Mouse (Mus musculus) myocyte (in vitro differentiated cells): ENCODE data around the gene Necab3. TPM values are rescaled to one million over a fixed set of nuclear protein-coding genes. Genes with fewer than 3 reads are reported as not detected.

ENCODE experiments used
- H3K27me3 ChIP-seq: one replicate; pipeline ENCODE4 v1.6.1; 2011; ENCODE audit not compliant: control insufficient read depth, insufficient read depth, insufficient read length
- H3K36me3 ChIP-seq: one replicate; pipeline ENCODE4 v1.6.1; 2011; ENCODE audit not compliant: control insufficient read depth, insufficient read depth
- H3K4me2 ChIP-seq: one replicate; pipeline ENCODE4 v1.6.1; 2011; ENCODE audit warnings: low read depth, control low read depth
- H3K4me3 ChIP-seq: one replicate; pipeline ENCODE4 v1.5.1; 2011; ENCODE audit warnings: mild to moderate bottlenecking, control low read depth, moderate library complexity
- H3K79me2 ChIP-seq: one replicate; pipeline ENCODE4 v1.6.1; 2011; ENCODE audit not compliant: control insufficient read depth, insufficient read depth
- H3ac ChIP-seq: one replicate; pipeline ENCODE4 v1.6.1; 2011; ENCODE audit not compliant: control insufficient read depth, insufficient read length
- CEBPB ChIP-seq: IDR thresholded peaks from 2 replicates; pipeline ENCODE4 v1.6.1; 2011; ENCODE audit warnings: mild to moderate bottlenecking, moderate library complexity; ENCODE audit not compliant: poor library complexity, insufficient read depth, severe bottlenecking
- E2F4 ChIP-seq: IDR thresholded peaks from one replicate; pipeline ENCODE4 v1.6.1; 2011; ENCODE audit warnings: mild to moderate bottlenecking, control low read depth, moderate library complexity; ENCODE audit not compliant: insufficient read depth
- MAX ChIP-seq: IDR thresholded peaks from one replicate; pipeline ENCODE4 v1.6.1; 2011; ENCODE audit warnings: low read depth, mild to moderate bottlenecking, control low read depth
- MYOD1 ChIP-seq, 3 experiments: IDR thresholded peaks; one replicate each; pipeline ENCODE4 v1.6.1; 2011; ENCODE audit warnings: control low read depth in 2 of 3, low read depth in 2 of 3, mild to moderate bottlenecking in 2 of 3, moderate library complexity in 1 of 3; ENCODE audit not compliant: insufficient read length in 2 of 3, control insufficient read depth in 1 of 3
- MYOG ChIP-seq, 3 experiments: IDR thresholded peaks; one replicate each; pipeline ENCODE4 v1.6.1; 2011; ENCODE audit warnings: control low read depth in 2 of 3, low read depth in 2 of 3, mild to moderate bottlenecking in 2 of 3; ENCODE audit not compliant: insufficient read length in 2 of 3, control insufficient read depth in 1 of 3, insufficient read depth in 1 of 3
- POLR2A ChIP-seq: IDR thresholded peaks from one replicate; pipeline ENCODE4 v1.6.1; 2011; ENCODE audit warnings: low read depth, mild to moderate bottlenecking, control low read depth, moderate library complexity; ENCODE audit not compliant: insufficient read length
- POLR2AphosphoS2 ChIP-seq: IDR thresholded peaks from one replicate; pipeline ENCODE4 v1.6.1; 2011; ENCODE audit warnings: low read depth, control low read depth; ENCODE audit not compliant: insufficient read length
- REST ChIP-seq: IDR thresholded peaks from one replicate; pipeline ENCODE4 v1.6.1; 2011; ENCODE audit warnings: mild to moderate bottlenecking, control low read depth, moderate library complexity; ENCODE audit not compliant: insufficient read depth, insufficient read length
- SRF ChIP-seq: IDR thresholded peaks from one replicate; pipeline ENCODE4 v1.6.1; 2011; ENCODE audit warnings: low read depth; ENCODE audit not compliant: control insufficient read depth, insufficient read length
- TCF12 ChIP-seq: IDR thresholded peaks from one replicate; pipeline ENCODE4 v1.6.1; 2011; ENCODE audit warnings: mild to moderate bottlenecking, control low read depth; ENCODE audit not compliant: poor library complexity, insufficient read depth, severe bottlenecking
- TCF3 ChIP-seq: IDR thresholded peaks from one replicate; pipeline ENCODE4 v1.6.1; 2011; ENCODE audit warnings: low read depth, control low read depth; ENCODE audit not compliant: insufficient read length
- USF1 ChIP-seq: IDR thresholded peaks from one replicate; pipeline ENCODE4 v1.6.1; 2011; ENCODE audit warnings: low read depth, mild to moderate bottlenecking, control low read depth, moderate library complexity
- polyA plus RNA-seq: library from polyadenylated mRNA; unstranded; fragments of >200 nt; fragmentation: generic; extraction: Trizol; gene quantifications from one replicate; pipeline ENCODE4 v1.2.1, GENCODE M21; 2012; ENCODE audit warnings: missing spikeins

Gene Necab3
- 0.12 TPM for polyA plus RNA-seq

DNA sequence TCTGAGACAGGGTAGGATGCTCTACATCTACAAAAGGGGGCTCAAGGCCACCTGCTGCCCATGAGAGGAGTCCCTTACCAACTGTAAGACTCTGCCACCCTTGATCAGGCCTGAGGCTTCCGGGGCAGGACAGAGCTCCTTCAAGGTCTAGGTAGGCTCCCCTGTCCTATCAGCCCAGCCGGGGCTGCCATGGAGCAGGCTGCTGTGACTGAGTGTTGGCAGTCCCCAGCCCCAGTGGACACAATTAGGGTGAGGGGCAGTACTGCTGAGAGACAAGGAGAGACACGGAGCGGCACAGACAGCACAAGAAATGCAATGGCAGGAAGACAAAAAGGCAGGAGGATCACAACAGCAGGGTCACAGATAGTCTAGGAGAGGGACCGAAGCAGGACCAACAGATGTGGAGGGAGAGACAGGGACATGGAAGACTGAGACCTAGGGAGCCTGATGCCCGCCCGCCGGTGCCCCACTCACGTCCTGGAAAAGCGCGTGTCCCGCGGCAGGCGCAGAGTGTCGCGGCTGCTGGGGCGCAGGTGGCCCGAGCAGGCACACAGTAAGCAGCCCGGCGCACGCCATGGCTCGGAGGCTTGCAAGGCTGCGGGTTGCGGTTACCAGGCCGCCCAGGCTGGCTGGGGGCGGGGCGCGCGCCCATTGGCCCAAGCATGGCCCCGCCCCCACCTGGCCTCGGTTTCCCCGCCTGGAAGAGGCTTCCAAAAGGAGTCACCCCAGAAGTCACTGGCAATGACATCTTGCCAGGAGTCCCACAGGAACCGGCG lies at the start of gene Necab3:
Gene Necab3, minus strand, starts transcription at position 627 of the 776 bp plus-strand sequence.
- Histone ChIP-seq H3K36me3 (peaks cover 5% of the 10 kb centered on the region), H3K27me3 (no peaks in the 10 kb centered on the region), H3ac (no peak within 1 kb of the TSS), H3K4me3 (no peak within 1 kb of the TSS), H3K79me2 (no peaks in the 10 kb centered on the region), H3K4me2 (no peak within 1 kb of the TSS)
- TF ChIP-seq SRF (no peak), TCF12 (no peak)

DNA sequence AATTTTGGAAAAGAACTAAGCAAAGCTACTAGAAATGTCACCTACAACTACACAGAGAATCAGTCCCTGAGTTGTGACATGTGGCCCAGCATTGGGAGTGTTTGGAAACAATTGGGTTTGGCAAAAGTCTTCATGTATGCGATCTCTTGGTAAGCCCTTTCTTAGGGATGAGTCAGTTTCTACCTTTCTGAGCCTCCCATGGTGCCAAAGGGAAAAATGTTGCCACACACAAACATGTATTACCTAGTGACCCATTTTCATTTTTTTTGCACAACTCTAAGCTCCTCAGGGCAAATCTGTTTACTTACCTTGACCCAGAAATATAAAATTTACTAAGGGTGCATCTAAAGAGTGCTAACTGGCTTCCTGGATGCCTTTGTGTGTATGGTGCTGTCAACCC lies 48.3 kb upstream of the Necab3 start:
- Histone ChIP-seq H3K79me2 (no peaks in the 10 kb centered on the region), H3K4me3 (no peak overlapping the region), H3K4me2 (no peak overlapping the region), H3K36me3 (no peaks in the 10 kb centered on the region), H3K27me3 (peaks cover 4% of the 10 kb centered on the region), H3ac (no peak overlapping the region)
- TF ChIP-seq SRF, result no peak
- TF ChIP-seq POLR2AphosphoS2, result no peak
- no peak for TF ChIP-seq MYOD1 (IDR thresholded peaks at IDR 0.05; ENCODE audit: control insufficient read depth in 1 of 3, insufficient read length in 2 of 3, low read depth in 2 of 3)
- TF ChIP-seq MYOG (IDR thresholded peaks at IDR 0.05; ENCODE audit: control insufficient read depth in 1 of 3, insufficient read depth in 1 of 3, insufficient read length in 2 of 3, low read depth in 2 of 3), result no peak
- TF ChIP-seq POLR2A, result no peak
- no peak for TF ChIP-seq CEBPB
- TF ChIP-seq MAX, result no peak
- no peak for TF ChIP-seq TCF3
- no peak for TF ChIP-seq TCF12
- TF ChIP-seq USF1, result no peak

DNA sequence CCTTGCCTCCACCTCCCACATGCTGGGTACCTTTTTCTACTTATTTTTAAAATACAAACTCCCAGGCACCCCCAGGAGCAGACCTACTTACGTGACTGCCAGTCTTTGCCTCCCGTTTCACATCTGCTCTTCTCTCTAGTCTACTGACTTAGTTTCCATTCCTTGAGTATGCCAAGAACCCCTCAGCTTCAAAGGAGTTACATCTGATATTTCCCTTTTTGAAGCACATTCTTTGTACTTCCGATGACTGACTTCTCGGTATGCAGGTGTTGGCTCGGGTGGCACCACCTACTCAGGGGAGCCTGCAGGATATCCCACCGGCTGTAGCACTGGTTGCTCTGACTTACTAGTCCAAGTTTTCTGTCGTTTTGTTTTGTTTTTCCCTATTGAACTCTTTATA lies 45.5 kb upstream of the Necab3 start:
- no peaks in the 10 kb centered on the region for H3K36me3 ChIP-seq
- peak overlapping the region; percentile 27 for H3K4me3 ChIP-seq
- TF ChIP-seq MYOD1 (IDR thresholded peaks at IDR 0.05; ENCODE audit: control insufficient read depth in 1 of 3, insufficient read length in 2 of 3, low read depth in 2 of 3), result no peak
- no peak for TF ChIP-seq REST
- no peak for TF ChIP-seq MYOG (IDR thresholded peaks at IDR 0.05; ENCODE audit: control insufficient read depth in 1 of 3, insufficient read depth in 1 of 3, insufficient read length in 2 of 3, low read depth in 2 of 3)
- no peak for TF ChIP-seq TCF12
- no peak for TF ChIP-seq CEBPB
- TF ChIP-seq USF1, result no peak
- no peak for TF ChIP-seq MAX
- no peak for TF ChIP-seq E2F4
- no peak for TF ChIP-seq POLR2A
- no peak for TF ChIP-seq TCF3
- peak overlapping the region; percentile 81 for H3K4me2 ChIP-seq
- H3ac ChIP-seq, result no peak overlapping the region
- peaks cover 4% of the 10 kb centered on the region for H3K27me3 ChIP-seq
- no peaks in the 10 kb centered on the region for H3K79me2 ChIP-seq

DNA sequence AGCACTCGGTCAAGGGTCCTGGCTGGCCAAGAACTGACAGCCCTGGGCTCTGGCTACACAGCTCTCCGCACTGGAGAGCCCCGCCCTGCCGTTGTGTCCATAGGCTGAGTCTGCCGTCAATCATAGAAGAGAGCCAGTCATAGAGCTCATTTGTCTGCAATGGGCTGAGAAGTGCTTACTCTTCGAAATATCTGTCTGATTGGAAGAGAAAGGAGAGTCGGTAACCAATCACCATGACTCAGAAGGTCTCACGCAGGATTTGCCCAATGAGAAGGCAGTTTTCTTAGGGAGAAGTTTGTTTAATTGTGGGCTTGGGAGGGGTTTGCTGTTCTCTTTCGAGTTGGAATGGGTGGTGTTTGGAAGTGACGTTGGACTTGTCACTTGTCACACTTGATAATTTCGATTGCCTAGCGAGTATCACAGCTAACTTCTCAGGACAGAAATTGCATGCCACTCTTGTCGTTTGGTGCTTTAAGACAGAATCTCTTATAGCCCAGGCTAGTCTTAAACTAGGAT lies 45.0 kb upstream of the Necab3 start, which contains the start of gene Pxmp4:
Gene Pxmp4, minus strand, starts transcription at position 71 of the 516 bp plus-strand sequence.
- Histone ChIP-seq H3K4me2 (peak within 1 kb of the TSS; percentile 94), H3K36me3 (no peaks in the 10 kb centered on the region), H3K27me3 (peaks cover 3% of the 10 kb centered on the region), H3K79me2 (no peaks in the 10 kb centered on the region), H3K4me3 (peak within 1 kb of the TSS; percentile 27), H3ac (peak within 1 kb of the TSS; percentile 10)
- TF ChIP-seq POLR2A, result peak; percentile 95
- TF ChIP-seq MYOD1 (IDR thresholded peaks at IDR 0.05; ENCODE audit: control insufficient read depth in 1 of 3, insufficient read length in 2 of 3, low read depth in 2 of 3), result no peak
- TF ChIP-seq USF1, result peak; percentile 8
- TF ChIP-seq TCF12, result no peak

DNA sequence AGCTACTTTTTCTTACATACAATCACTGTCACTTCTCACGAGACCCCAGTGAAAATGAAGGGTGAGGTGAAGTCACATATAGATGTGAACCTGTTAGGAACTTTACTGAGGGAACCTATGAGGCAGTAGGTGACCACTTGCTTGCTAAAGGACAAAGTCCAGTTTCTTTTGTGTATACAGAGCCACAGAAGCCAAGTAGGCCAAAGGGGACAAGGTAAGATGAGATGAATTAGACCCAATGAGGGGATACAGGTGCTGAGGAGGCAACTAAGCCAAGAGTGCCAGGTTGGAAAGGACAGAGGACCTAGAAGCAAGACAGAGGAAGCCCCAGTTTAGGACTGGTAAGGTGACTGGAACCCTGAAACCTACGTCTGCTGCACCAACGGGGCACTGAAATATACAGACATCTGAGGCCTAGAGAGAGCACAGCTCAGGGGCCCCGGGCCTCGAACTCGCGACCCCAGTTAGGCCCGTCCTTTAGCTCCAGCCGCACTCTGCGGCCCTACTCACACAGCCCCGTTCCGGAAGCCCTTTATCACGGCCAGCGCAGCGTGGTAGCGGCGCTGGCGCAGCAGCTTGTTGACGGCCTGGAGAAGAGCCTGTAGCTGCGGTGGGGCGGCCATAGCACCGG lies 44.4 kb upstream of the Necab3 start:
- Histone ChIP-seq H3K4me2 (peak overlapping the region; percentile 94), H3K27me3 (no peaks in the 10 kb centered on the region), H3K4me3 (peak overlapping the region; percentile 27), H3ac (peak overlapping the region; percentile 10), H3K79me2 (no peaks in the 10 kb centered on the region), H3K36me3 (no peaks in the 10 kb centered on the region)
- TF ChIP-seq MYOG (IDR thresholded peaks at IDR 0.05; ENCODE audit: control insufficient read depth in 1 of 3, insufficient read depth in 1 of 3, insufficient read length in 2 of 3, low read depth in 2 of 3) (peak in 1 of 3 experiments; percentile 38), POLR2AphosphoS2 (peak; percentile 97), E2F4 (no peak)
